Mouse (Mus musculus) heart, embryonic 14.5 days (tissue): Measurements from ENCODE around the gene Fbxo40. TPM values are rescaled to one million over a fixed set of nuclear protein-coding genes. Genes with fewer than 3 reads are reported as not detected.

Experiments
- ATAC-seq: fragments of 200-750 bp; cut with Nextera tagmentation; 2 replicates; pipeline ENCODE4 v1.8.0; 2017; ENCODE audit warnings: low read depth, moderate TSS enrichment; ENCODE audit not compliant: insufficient number of reproducible peaks, insufficient read depth, low FRiP score
- H3K27ac ChIP-seq, 2 experiments: fragments of 200-500 bp in 1 of 2; fragments of 300-500 bp in 1 of 2; sonication (generic) in 1 of 2; replicated peaks in 1 of 2; 2 replicates each; pipeline ENCODE4 v1.5.1; 2012 to 2014; ENCODE audit warnings: low read depth in 2 of 2, low read length in 2 of 2, control low read depth in 1 of 2, mild to moderate bottlenecking in 1 of 2, mixed read lengths in 1 of 2; ENCODE audit not compliant: control insufficient read depth in 1 of 2, insufficient read depth in 1 of 2
- H3K27me3 ChIP-seq: fragments of 300-500 bp; sonication (generic); 2 replicates; pipeline ENCODE4 v1.6.1; 2014; ENCODE audit warnings: mild to moderate bottlenecking, low read length, control low read depth; ENCODE audit not compliant: control insufficient read depth, insufficient read depth
- H3K36me3 ChIP-seq: fragments of 300-500 bp; sonication (generic); 2 replicates; pipeline ENCODE4 v1.6.1; 2014; ENCODE audit warnings: mild to moderate bottlenecking, control low read depth, low read length, mixed read lengths; ENCODE audit not compliant: control insufficient read depth, insufficient read depth
- H3K4me1 ChIP-seq, 2 experiments: fragments of 200-500 bp in 1 of 2; fragments of 300-500 bp in 1 of 2; sonication (generic) in 1 of 2; 2 replicates each; pipeline ENCODE4 v1.6.1; 2012 to 2014; ENCODE audit warnings: low read length in 2 of 2, control low read depth in 1 of 2, mixed read lengths in 1 of 2; ENCODE audit not compliant: control insufficient read depth in 2 of 2, insufficient read depth in 2 of 2
- H3K4me2 ChIP-seq: fragments of 300-500 bp; sonication (generic); 2 replicates; pipeline ENCODE4 v1.6.1; 2014; ENCODE audit warnings: mild to moderate bottlenecking, low read length
- H3K4me3 ChIP-seq, 2 experiments: fragments of 200-500 bp in 1 of 2; fragments of 300-500 bp in 1 of 2; sonication (generic) in 1 of 2; 2 replicates each; pipeline ENCODE4 v1.5.1; 2012 to 2014; ENCODE audit warnings: low read length in 2 of 2, mild to moderate bottlenecking in 2 of 2, control low read depth in 1 of 2, low read depth in 1 of 2, moderate library complexity in 1 of 2; ENCODE audit not compliant: control insufficient read depth in 1 of 2, insufficient read depth in 1 of 2
- H3K9ac ChIP-seq: fragments of 300-500 bp; sonication (generic); 2 replicates; pipeline ENCODE4 v1.6.1; 2014; ENCODE audit warnings: mild to moderate bottlenecking, low read length
- H3K9me3 ChIP-seq: fragments of 300-500 bp; sonication (generic); 2 replicates; pipeline ENCODE4 v1.6.1; 2016; ENCODE audit warnings: low read length, control low read depth; ENCODE audit not compliant: control insufficient read depth
- WGBS: fragments of 180-500 bp; shearing (Covaris S2); extraction: QIAGEN DNeasy Blood & Tissue Kit; methylation state at CpG from one replicate; pipeline ENCODE4 v1.1.7; 2014; 5-methylcytosine and 5-hydroxymethylcytosine counted together
- polyA plus RNA-seq: library from polyadenylated mRNA; unstranded; fragments of >200 nt; fragmentation: Nextera tagmentation; extraction: Ambion mirVana; gene quantifications from 2 replicates; pipeline ENCODE4 v1.2.1, GENCODE M21; 2014

The Fbxo40 gene
- polyA plus RNA-seq, 1 experiment from 2014 or later, result 12.5 TPM

GRCm38 (mm10) chr16:36928106-36928500 is 62.2 kb downstream of the Fbxo40 start:
- H3K9ac ChIP-seq, result no peak overlapping the region
- WGBS, result 88% methylated on average over 8 of the region's 8 CpGs

GRCm38 (mm10) chr16:36927495-36928105 is 62.7 kb downstream of the Fbxo40 start:
- no peak for ATAC-seq
- H3K4me2 ChIP-seq, result no peak overlapping the region
- H3K9me3 ChIP-seq, result no peaks in the 10 kb centered on the region
- no peaks in the 10 kb centered on the region for H3K4me1 ChIP-seq
- 84% methylated on average over 10 of the region's 10 CpGs for WGBS
- no peak overlapping the region for H3K27ac ChIP-seq
- H3K27me3 ChIP-seq, result no peaks in the 10 kb centered on the region
- H3K36me3 ChIP-seq, result peaks cover 100% of the 10 kb centered on the region
- no peak overlapping the region for H3K9ac ChIP-seq
- H3K4me3 ChIP-seq, result no peak overlapping the region

More at GRCm38 (mm10) chr16:36928106-36928500, 62.2 kb downstream of the Fbxo40 start:
- Histone ChIP-seq H3K4me3 (no peak overlapping the region), H3K27ac (no peak overlapping the region), H3K9me3 (no peaks in the 10 kb centered on the region), H3K4me2 (no peak overlapping the region), H3K36me3 (peaks cover 100% of the 10 kb centered on the region), H3K27me3 (no peaks in the 10 kb centered on the region), H3K4me1 (no peaks in the 10 kb centered on the region)
- ATAC-seq, result no peak

GRCm38 (mm10) chr16:36926514-36927447 is 63.5 kb downstream of the Fbxo40 start:
- H3K4me1 ChIP-seq, result no peaks in the 10 kb centered on the region
- H3K9ac ChIP-seq, result no peak overlapping the region
- no peak overlapping the region for H3K4me2 ChIP-seq
- H3K27ac ChIP-seq, result no peak overlapping the region
- no peaks in the 10 kb centered on the region for H3K9me3 ChIP-seq
- H3K27me3 ChIP-seq, result no peaks in the 10 kb centered on the region
- 87% methylated on average over 10 of the region's 10 CpGs for WGBS
- H3K4me3 ChIP-seq, result no peak overlapping the region
- no peak for ATAC-seq
- peaks cover 97% of the 10 kb centered on the region for H3K36me3 ChIP-seq

GRCm38 (mm10) chr16:36925797-36926196 is 64.5 kb downstream of the Fbxo40 start:
- Histone ChIP-seq H3K4me2 (no peak overlapping the region), H3K4me1 (no peaks in the 10 kb centered on the region), H3K9ac (no peak overlapping the region), H3K9me3 (no peaks in the 10 kb centered on the region), H3K27ac (no peak overlapping the region), H3K36me3 (peaks cover 93% of the 10 kb centered on the region), H3K4me3 (no peak overlapping the region), H3K27me3 (no peaks in the 10 kb centered on the region)
- ATAC-seq, result no peak
- 81% methylated on average over 6 of the region's 6 CpGs for WGBS

GRCm38 (mm10) chr16:36925351-36925750 is 64.9 kb downstream of the Fbxo40 start:
- H3K4me1 ChIP-seq, result no peaks in the 10 kb centered on the region
- H3K36me3 ChIP-seq, result peaks cover 93% of the 10 kb centered on the region
- H3K9me3 ChIP-seq, result no peaks in the 10 kb centered on the region
- no peak overlapping the region for H3K27ac ChIP-seq
- 85% methylated on average over 6 of the region's 6 CpGs for WGBS
- H3K27me3 ChIP-seq, result no peaks in the 10 kb centered on the region
- no peak overlapping the region for H3K4me3 ChIP-seq
- H3K4me2 ChIP-seq, result no peak overlapping the region
- H3K9ac ChIP-seq, result no peak overlapping the region
- no peak for ATAC-seq

GRCm38 (mm10) chr16:36924312-36924711 is 66.0 kb downstream of the Fbxo40 start:
- peaks cover 93% of the 10 kb centered on the region for H3K36me3 ChIP-seq
- H3K9ac ChIP-seq, result no peak overlapping the region
- WGBS, result 86% methylated on average over 8 of the region's 8 CpGs
- no peak overlapping the region for H3K4me2 ChIP-seq
- no peaks in the 10 kb centered on the region for H3K9me3 ChIP-seq
- H3K27ac ChIP-seq, result no peak overlapping the region
- H3K4me1 ChIP-seq, result no peaks in the 10 kb centered on the region
- no peak overlapping the region for H3K4me3 ChIP-seq
- H3K27me3 ChIP-seq, result no peaks in the 10 kb centered on the region
- ATAC-seq, result no peak

GRCm38 (mm10) chr16:36921980-36922379 is 68.3 kb downstream of the Fbxo40 start:
- peaks cover 92% of the 10 kb centered on the region for H3K36me3 ChIP-seq
- H3K27me3 ChIP-seq, result no peaks in the 10 kb centered on the region
- H3K4me3 ChIP-seq, result no peak overlapping the region
- no peak overlapping the region for H3K9ac ChIP-seq
- 85% methylated on average over 6 of the region's 6 CpGs for WGBS
- no peak overlapping the region for H3K27ac ChIP-seq
- no peak overlapping the region for H3K4me2 ChIP-seq
- H3K4me1 ChIP-seq, result no peaks in the 10 kb centered on the region
- no peak for ATAC-seq
- H3K9me3 ChIP-seq, result no peaks in the 10 kb centered on the region
